Mouse (Mus musculus) neural tube, embryonic 15.5 days (tissue): Measurements from ENCODE around the gene Tfb2m. TPM values are rescaled to one million over a fixed set of nuclear protein-coding genes. Genes with fewer than 3 reads are reported as not detected.

Source experiments
- ATAC-seq: fragments of 200-750 bp; cut with Nextera tagmentation; 2 replicates; pipeline ENCODE4 v1.8.0; 2017; ENCODE audit warnings: mild to moderate bottlenecking, moderate TSS enrichment, moderate library complexity; ENCODE audit not compliant: low FRiP score
- H3K27ac ChIP-seq: fragments of 300-500 bp; sonication (generic); replicated peaks from 2 replicates; pipeline ENCODE4 v1.5.1; 2015; ENCODE audit warnings: mild to moderate bottlenecking, inconsistent platforms
- H3K27me3 ChIP-seq: fragments of 300-500 bp; sonication (generic); replicated peaks from 2 replicates; pipeline ENCODE4 v1.6.1; 2015; ENCODE audit warnings: inconsistent platforms
- H3K36me3 ChIP-seq: fragments of 300-500 bp; sonication (generic); 2 replicates; pipeline ENCODE4 v1.6.1; 2015; ENCODE audit warnings: inconsistent platforms
- H3K4me1 ChIP-seq: fragments of 300-500 bp; sonication (generic); 2 replicates; pipeline ENCODE4 v1.6.1; 2015; ENCODE audit warnings: inconsistent platforms
- H3K4me2 ChIP-seq: fragments of 300-500 bp; sonication (generic); 2 replicates; pipeline ENCODE4 v1.6.1; 2015; ENCODE audit warnings: inconsistent platforms, mild to moderate bottlenecking, moderate library complexity
- H3K4me3 ChIP-seq: fragments of 300-500 bp; sonication (generic); replicated peaks from 2 replicates; pipeline ENCODE4 v1.5.1; 2015; ENCODE audit warnings: mild to moderate bottlenecking, inconsistent platforms
- H3K9ac ChIP-seq: fragments of 300-500 bp; sonication (generic); replicated peaks from 2 replicates; pipeline ENCODE4 v1.6.1; 2015; ENCODE audit warnings: mild to moderate bottlenecking, inconsistent platforms
- H3K9me3 ChIP-seq: fragments of 300-500 bp; sonication (generic); replicated peaks from 2 replicates; pipeline ENCODE4 v1.6.1; 2016; ENCODE audit warnings: inconsistent platforms
- WGBS: fragments of 180-500 bp; shearing (Covaris S2); methylation state at CpG from one replicate; pipeline ENCODE4 v1.1.7; 2015; ENCODE audit warnings: mixed read lengths; 5-methylcytosine and 5-hydroxymethylcytosine counted together
- polyA plus RNA-seq: library from polyadenylated mRNA; unstranded; fragments of >200 nt; fragmentation: Nextera tagmentation; extraction: Ambion mirVana; gene quantifications from 2 replicates; pipeline ENCODE4 v1.2.1, GENCODE M21; 2015

The Tfb2m gene
- polyA plus RNA-seq, 1 experiment from 2014 or later = 29.6 TPM

- peaks cover 8% of the 10 kb centered on the region; the same call in 1 of the 2 replicates for H3K36me3 ChIP-seq
Observed at GRCm38 (mm10) chr1:179580200-179580599, 34.1 kb upstream of the Tfb2m start.

DNA sequence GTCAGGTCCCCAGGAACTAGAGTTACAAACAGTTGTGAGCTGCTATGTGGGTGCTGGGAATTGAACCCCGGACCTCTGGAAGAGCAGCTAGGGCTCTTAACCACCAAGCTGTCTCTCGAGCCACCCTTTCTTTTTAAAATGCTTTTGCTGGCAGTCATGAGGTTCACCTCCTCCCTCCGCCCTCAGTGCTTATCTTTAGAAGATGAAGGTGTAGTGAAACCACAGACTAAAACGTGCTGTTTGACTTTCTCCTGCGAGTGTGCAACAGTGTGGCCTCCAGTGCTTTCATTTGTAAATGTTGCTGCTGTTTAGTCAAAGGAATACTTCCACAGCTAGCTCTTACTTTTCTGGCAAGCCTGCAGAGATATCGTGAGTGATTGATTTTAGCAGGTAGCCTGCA, 32.6 kb upstream of the Tfb2m start:
- no peak overlapping the region for H3K4me2 ChIP-seq
- ATAC-seq = no peak
- no peak overlapping the region for H3K4me3 ChIP-seq
- H3K9ac ChIP-seq = no peak overlapping the region
- WGBS = 72% methylated on average over 6 of the region's 6 CpGs
- H3K27me3 ChIP-seq = no peaks in the 10 kb centered on the region
- no peak overlapping the region for H3K27ac ChIP-seq
- no peaks in the 10 kb centered on the region for H3K9me3 ChIP-seq
- peaks cover 9% of the 10 kb centered on the region; the same call in 1 of the 2 replicates for H3K4me1 ChIP-seq
- peaks cover 8% of the 10 kb centered on the region; the same call in 1 of the 2 replicates for H3K36me3 ChIP-seq

More at GRCm38 (mm10) chr1:179580200-179580599, 34.1 kb upstream of the Tfb2m start:
- 76% methylated on average over 8 of the region's 8 CpGs for WGBS
- Histone ChIP-seq H3K4me1 (peaks cover 9% of the 10 kb centered on the region; the same call in 1 of the 2 replicates), H3K9ac (no peak overlapping the region), H3K9me3 (no peaks in the 10 kb centered on the region), H3K4me3 (no peak overlapping the region), H3K27me3 (no peaks in the 10 kb centered on the region), H3K27ac (no peak overlapping the region), H3K4me2 (no peak overlapping the region)
- no peak for ATAC-seq

- H3K4me3 ChIP-seq = no peak overlapping the region
- H3K27ac ChIP-seq = no peak overlapping the region
- H3K36me3 ChIP-seq = no peaks in the 10 kb centered on the region
- ATAC-seq = no peak
- H3K27me3 ChIP-seq = no peaks in the 10 kb centered on the region
- no peaks in the 10 kb centered on the region for H3K9me3 ChIP-seq
- WGBS = 85% methylated on average over 6 of the region's 6 CpGs
- no peak overlapping the region for H3K4me2 ChIP-seq
- no peaks in the 10 kb centered on the region for H3K4me1 ChIP-seq
- no peak overlapping the region for H3K9ac ChIP-seq
Observed at GRCm38 (mm10) chr1:179573650-179574206, 27.7 kb upstream of the Tfb2m start.

GRCm38 (mm10) chr1:179571686-179572085, 25.6 kb upstream of the Tfb2m start:
- WGBS = 86% methylated on average over 4 of the region's 4 CpGs
- H3K4me2 ChIP-seq = no peak overlapping the region
- ATAC-seq = no peak
- H3K4me3 ChIP-seq = no peak overlapping the region
- peaks cover 6% of the 10 kb centered on the region for H3K4me1 ChIP-seq
- no peaks in the 10 kb centered on the region for H3K36me3 ChIP-seq
- H3K27me3 ChIP-seq = no peaks in the 10 kb centered on the region
- no peak overlapping the region for H3K27ac ChIP-seq
- no peak overlapping the region for H3K9ac ChIP-seq
- no peaks in the 10 kb centered on the region for H3K9me3 ChIP-seq

- no peak overlapping the region for H3K4me3 ChIP-seq
- no peaks in the 10 kb centered on the region for H3K9me3 ChIP-seq
- H3K9ac ChIP-seq = no peak overlapping the region
- no peaks in the 10 kb centered on the region for H3K36me3 ChIP-seq
- peaks cover 6% of the 10 kb centered on the region for H3K4me1 ChIP-seq
- whole genome bisulfite sequencing = 98% methylated on average over 1 of the region's 1 CpGs
- no peak overlapping the region for H3K27ac ChIP-seq
- no peak overlapping the region for H3K4me2 ChIP-seq
- no peak for ATAC-seq
- no peaks in the 10 kb centered on the region for H3K27me3 ChIP-seq
Observed at GRCm38 (mm10) chr1:179570482-179570881, 24.4 kb upstream of the Tfb2m start.

- Histone ChIP-seq H3K4me1 (peaks cover 6% of the 10 kb centered on the region), H3K27me3 (no peaks in the 10 kb centered on the region), H3K4me3 (no peak overlapping the region), H3K27ac (no peak overlapping the region), H3K9me3 (no peaks in the 10 kb centered on the region), H3K4me2 (no peak overlapping the region), H3K9ac (no peak overlapping the region), H3K36me3 (no peaks in the 10 kb centered on the region)
- 79% methylated on average over 4 of the region's 4 CpGs for WGBS
- ATAC-seq = no peak
Observed at GRCm38 (mm10) chr1:179568690-179569398, 22.8 kb upstream of the Tfb2m start.

DNA sequence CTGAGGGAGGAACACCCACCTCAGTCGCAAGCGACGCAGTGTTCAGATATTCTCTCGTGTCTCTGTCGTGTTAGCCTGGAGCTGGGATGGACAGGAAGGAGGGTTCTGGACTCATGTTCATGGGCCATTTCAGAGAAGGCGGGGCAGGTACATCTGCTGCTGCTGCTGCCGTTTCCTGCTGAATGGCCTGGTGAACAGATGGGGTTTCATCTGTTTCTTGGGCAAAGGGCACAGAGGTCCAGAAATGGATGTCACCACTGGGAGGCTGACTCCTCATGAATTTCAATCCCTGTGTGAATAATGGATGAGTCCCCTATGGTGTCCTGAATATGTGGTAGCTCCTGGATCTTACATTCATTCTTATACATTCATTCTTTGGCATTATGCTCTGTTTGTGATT, 21.5 kb upstream of the Tfb2m start:
- Histone ChIP-seq H3K9ac (no peak overlapping the region), H3K4me1 (peaks cover 11% of the 10 kb centered on the region), H3K4me2 (no peak overlapping the region), H3K27ac (no peak overlapping the region), H3K36me3 (no peaks in the 10 kb centered on the region), H3K9me3 (no peaks in the 10 kb centered on the region), H3K27me3 (no peaks in the 10 kb centered on the region), H3K4me3 (no peak overlapping the region)
- no peak for ATAC-seq
- 39% methylated on average over 7 of the region's 7 CpGs for WGBS

DNA sequence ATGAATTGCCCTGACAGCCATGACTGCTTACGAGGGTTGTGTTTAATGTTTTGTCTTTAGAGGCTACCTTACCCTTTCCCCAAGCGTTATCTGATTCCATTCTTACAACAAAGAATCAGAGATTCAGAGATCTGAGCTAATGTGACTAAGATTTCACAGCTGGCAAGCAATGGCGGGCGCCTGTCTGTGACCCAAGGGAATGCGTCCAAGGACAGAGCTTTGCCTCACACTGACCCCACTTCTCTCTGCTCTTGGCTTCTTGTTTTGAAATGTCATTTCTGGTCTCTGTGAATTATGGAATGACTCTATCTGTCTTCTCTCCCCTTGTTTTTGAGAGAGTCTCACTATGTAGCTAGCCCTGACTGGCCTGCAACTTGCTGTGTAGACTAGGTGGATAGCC, 17.9 kb upstream of the Tfb2m start:
- Histone ChIP-seq H3K9ac (no peak overlapping the region), H3K36me3 (no peaks in the 10 kb centered on the region), H3K27me3 (no peaks in the 10 kb centered on the region), H3K4me3 (no peak overlapping the region), H3K27ac (no peak overlapping the region), H3K4me1 (peaks cover 11% of the 10 kb centered on the region), H3K9me3 (no peaks in the 10 kb centered on the region), H3K4me2 (no peak overlapping the region)
- no peak for ATAC-seq
- WGBS = 78% methylated on average over 5 of the region's 5 CpGs

GRCm38 (mm10) chr1:179563211-179563610, 17.1 kb upstream of the Tfb2m start:
- no peaks in the 10 kb centered on the region for H3K9me3 ChIP-seq
- whole genome bisulfite sequencing = 75% methylated on average over 4 of the region's 4 CpGs
- H3K36me3 ChIP-seq = no peaks in the 10 kb centered on the region
- no peak overlapping the region for H3K27ac ChIP-seq
- H3K4me2 ChIP-seq = no peak overlapping the region
- ATAC-seq = no peak
- no peak overlapping the region for H3K4me3 ChIP-seq
- no peaks in the 10 kb centered on the region for H3K27me3 ChIP-seq
- H3K9ac ChIP-seq = no peak overlapping the region
- peaks cover 11% of the 10 kb centered on the region for H3K4me1 ChIP-seq

GRCm38 (mm10) chr1:179560845-179561430, 14.9 kb upstream of the Tfb2m start:
- no peaks in the 10 kb centered on the region for H3K27me3 ChIP-seq

DNA sequence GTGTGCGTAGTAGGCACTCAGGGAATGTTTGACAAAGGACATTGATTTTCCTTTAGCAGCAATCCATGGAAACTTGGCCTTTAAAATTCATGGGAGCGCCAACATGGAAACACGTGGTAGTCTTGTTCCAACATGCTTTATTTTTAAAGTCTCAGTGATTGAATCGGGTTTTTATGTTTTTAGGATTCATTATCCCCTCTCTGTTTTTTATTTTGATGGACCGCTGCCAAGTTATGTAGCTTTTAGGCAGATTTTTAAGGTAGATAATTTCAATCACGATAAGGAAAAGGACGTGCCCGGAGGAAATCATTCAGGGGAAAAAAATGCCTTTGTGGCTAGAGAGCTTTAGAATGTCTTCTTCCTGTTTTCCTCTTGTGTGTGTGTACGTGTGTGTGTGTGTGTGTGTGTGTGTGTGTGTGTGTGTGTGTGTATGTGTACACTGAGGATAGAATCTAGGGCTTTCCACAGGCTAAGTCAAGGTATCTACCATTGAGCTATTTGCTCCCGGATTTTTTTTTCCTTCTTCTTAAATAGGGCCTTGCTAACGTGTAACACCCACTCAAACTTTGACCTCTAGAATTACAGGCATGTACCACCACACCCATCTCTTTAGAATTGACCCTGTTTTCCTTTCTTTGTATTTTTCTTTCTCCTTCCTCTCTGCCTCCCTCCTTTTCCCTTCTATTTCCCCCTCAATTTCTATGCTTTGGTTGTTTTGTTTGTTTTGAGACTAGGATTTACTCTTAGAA, 13.6 kb upstream of the Tfb2m start:
- Histone ChIP-seq H3K36me3 (no peaks in the 10 kb centered on the region), H3K4me3 (no peak overlapping the region), H3K27ac (no peak overlapping the region), H3K9me3 (no peaks in the 10 kb centered on the region), H3K9ac (no peak overlapping the region), H3K27me3 (no peaks in the 10 kb centered on the region), H3K4me2 (no peak overlapping the region), H3K4me1 (peaks cover 6% of the 10 kb centered on the region)
- WGBS = 73% methylated on average over 11 of the region's 11 CpGs
- no peak for ATAC-seq

More at GRCm38 (mm10) chr1:179560845-179561430, 14.9 kb upstream of the Tfb2m start:
- no peak overlapping the region for H3K27ac ChIP-seq
- ATAC-seq = no peak
- H3K36me3 ChIP-seq = no peaks in the 10 kb centered on the region
- H3K4me3 ChIP-seq = no peak overlapping the region
- 89% methylated on average over 6 of the region's 6 CpGs for WGBS
- H3K9ac ChIP-seq = no peak overlapping the region
- peaks cover 6% of the 10 kb centered on the region for H3K4me1 ChIP-seq
- no peaks in the 10 kb centered on the region for H3K9me3 ChIP-seq
- H3K4me2 ChIP-seq = no peak overlapping the region
